Mouse (Mus musculus) hindbrain, embryonic 15.5 days (tissue): ENCODE results near the gene Arhgap11a. TPM values are rescaled to one million over a fixed set of nuclear protein-coding genes. Genes with fewer than 3 reads are reported as not detected.

ENCODE experiments used
- ATAC-seq: fragments of 200-750 bp; cut with Nextera tagmentation; 2 replicates; pipeline ENCODE4 v1.8.0; 2017; ENCODE audit warnings: low read depth, moderate number of reproducible peaks, moderate TSS enrichment; ENCODE audit not compliant: low FRiP score
- H3K27ac ChIP-seq: fragments of 300-500 bp; sonication (generic); replicated peaks from 2 replicates; pipeline ENCODE4 v1.5.1; 2015; ENCODE audit warnings: mild to moderate bottlenecking, inconsistent platforms
- H3K27me3 ChIP-seq: fragments of 300-500 bp; sonication (generic); 2 replicates; pipeline ENCODE4 v1.6.1; 2015; ENCODE audit warnings: control low read depth, inconsistent platforms
- H3K36me3 ChIP-seq: fragments of 300-500 bp; sonication (generic); 2 replicates; pipeline ENCODE4 v1.6.1; 2015; ENCODE audit warnings: control low read depth, inconsistent platforms
- H3K4me1 ChIP-seq: fragments of 300-500 bp; sonication (generic); replicated peaks from 2 replicates; pipeline ENCODE4 v1.6.1; 2015; ENCODE audit warnings: control low read depth, inconsistent platforms
- H3K4me2 ChIP-seq: fragments of 300-500 bp; sonication (generic); 2 replicates; pipeline ENCODE4 v1.6.1; 2015; ENCODE audit warnings: moderate library complexity, mild to moderate bottlenecking, inconsistent platforms
- H3K4me3 ChIP-seq: fragments of 300-500 bp; sonication (generic); 2 replicates; pipeline ENCODE4 v1.5.1; 2015; ENCODE audit warnings: mild to moderate bottlenecking, inconsistent platforms
- H3K9ac ChIP-seq: fragments of 300-500 bp; sonication (generic); 2 replicates; pipeline ENCODE4 v1.6.1; 2015; ENCODE audit warnings: inconsistent platforms
- H3K9me3 ChIP-seq: fragments of 300-500 bp; sonication (generic); 2 replicates; pipeline ENCODE4 v1.6.1; 2016; ENCODE audit warnings: control low read depth, inconsistent platforms
- WGBS: fragments of 180-500 bp; shearing (Covaris S2); methylation state at CpG from one replicate; pipeline ENCODE4 v1.1.7; 2015; 5-methylcytosine and 5-hydroxymethylcytosine counted together
- polyA plus RNA-seq: library from polyadenylated mRNA; unstranded; fragments of >200 nt; fragmentation: Nextera tagmentation; extraction: Ambion mirVana; gene quantifications from 2 replicates; pipeline ENCODE4 v1.2.1, GENCODE M21; 2015

Arhgap11a gene
- polyA plus RNA-seq, 1 experiment from 2014 or later, result 6.9 TPM

- Histone ChIP-seq H3K27me3 (no peaks in the 10 kb centered on the region), H3K4me1 (no peaks in the 10 kb centered on the region), H3K9me3 (no peaks in the 10 kb centered on the region), H3K4me3 (no peak overlapping the region), H3K4me2 (no peak overlapping the region), H3K27ac (no peak overlapping the region), H3K36me3 (peaks cover 3% of the 10 kb centered on the region; the same call in 1 of the 2 replicates), H3K9ac (no peak overlapping the region)
- ATAC-seq, result no peak
- WGBS, result 57% methylated on average over 10 of the region's 10 CpGs
Observed at GRCm38 (mm10) chr2:113806851-113807577, 41.4 kb downstream of the Arhgap11a start.

GRCm38 (mm10) chr2:113805765-113806164, 42.7 kb downstream of the Arhgap11a start:
- Histone ChIP-seq H3K9ac (no peak overlapping the region), H3K27ac (no peak overlapping the region), H3K4me1 (no peaks in the 10 kb centered on the region), H3K9me3 (no peaks in the 10 kb centered on the region), H3K4me2 (no peak overlapping the region), H3K36me3 (peaks cover 3% of the 10 kb centered on the region; the same call in 1 of the 2 replicates), H3K27me3 (no peaks in the 10 kb centered on the region), H3K4me3 (no peak overlapping the region)
- WGBS, result 86% methylated on average over 4 of the region's 4 CpGs
- no peak for ATAC-seq

GRCm38 (mm10) chr2:113803753-113804152, 44.7 kb downstream of the Arhgap11a start:
- Histone ChIP-seq H3K36me3 (no peaks in the 10 kb centered on the region), H3K4me3 (no peak overlapping the region), H3K9me3 (no peaks in the 10 kb centered on the region), H3K4me2 (no peak overlapping the region), H3K27ac (no peak overlapping the region), H3K27me3 (no peaks in the 10 kb centered on the region), H3K4me1 (no peaks in the 10 kb centered on the region), H3K9ac (no peak overlapping the region)
- no peak for ATAC-seq
- 27% methylated on average over 1 of the region's 1 CpGs for WGBS

DNA sequence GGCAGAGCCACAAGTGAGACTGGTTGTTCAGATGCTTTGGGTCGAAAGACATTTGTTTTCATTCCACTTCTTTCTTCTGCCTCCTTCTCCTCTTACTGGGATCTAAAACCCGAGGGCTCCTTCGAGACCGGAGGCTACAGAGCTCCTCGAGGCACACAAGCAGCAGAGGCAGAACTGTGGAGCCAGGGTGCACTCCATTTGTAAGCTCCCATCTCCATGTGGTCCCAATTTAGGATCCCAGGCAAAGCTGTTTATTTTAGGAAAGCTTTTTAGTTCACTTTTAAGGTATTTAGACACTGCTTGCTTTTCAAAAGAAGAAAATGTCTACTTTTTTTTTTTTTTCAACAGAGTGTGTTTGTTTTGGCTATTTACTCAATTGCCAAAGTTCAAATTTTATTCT, 47.6 kb downstream of the Arhgap11a start:
- 82% methylated on average over 5 of the region's 5 CpGs for WGBS
- Histone ChIP-seq H3K4me3 (no peak overlapping the region), H3K4me2 (no peak overlapping the region), H3K9me3 (no peaks in the 10 kb centered on the region), H3K36me3 (no peaks in the 10 kb centered on the region), H3K27me3 (no peaks in the 10 kb centered on the region), H3K9ac (no peak overlapping the region), H3K27ac (no peak overlapping the region), H3K4me1 (no peaks in the 10 kb centered on the region)
- ATAC-seq, result no peak

- Histone ChIP-seq H3K36me3 (no peaks in the 10 kb centered on the region), H3K4me2 (no peak overlapping the region), H3K9me3 (no peaks in the 10 kb centered on the region), H3K9ac (no peak overlapping the region), H3K27me3 (no peaks in the 10 kb centered on the region), H3K4me1 (no peaks in the 10 kb centered on the region), H3K4me3 (no peak overlapping the region), H3K27ac (no peak overlapping the region)
- ATAC-seq, result no peak
- 82% methylated on average over 13 of the region's 13 CpGs for WGBS
Observed at GRCm38 (mm10) chr2:113798605-113799004, 49.9 kb downstream of the Arhgap11a start.

DNA sequence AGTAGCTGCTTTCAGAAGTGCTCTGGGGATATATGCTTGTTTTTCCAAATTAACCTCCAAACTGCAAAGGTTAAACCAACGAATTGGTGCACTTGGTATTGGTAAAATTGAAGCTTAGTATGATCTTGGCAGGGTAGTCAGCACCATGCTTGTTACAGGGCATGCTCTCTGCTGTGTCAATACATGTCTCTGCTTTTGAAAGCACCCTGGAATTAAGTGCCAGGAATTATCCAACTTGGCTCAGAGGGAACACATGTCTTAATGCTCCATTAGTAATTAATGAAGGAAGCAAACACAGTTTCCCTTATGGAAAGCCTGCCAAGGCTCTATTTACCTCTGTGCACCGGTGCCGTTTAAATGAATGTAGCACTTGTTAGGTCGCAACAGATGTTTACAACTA, 53.3 kb downstream of the Arhgap11a start:
- WGBS, result 70% methylated on average over 4 of the region's 4 CpGs
- ATAC-seq, result no peak

GRCm38 (mm10) chr2:113793521-113793920, 54.9 kb downstream of the Arhgap11a start:
- no peaks in the 10 kb centered on the region for H3K4me1 ChIP-seq
- 93% methylated on average over 3 of the region's 3 CpGs for WGBS
- H3K27me3 ChIP-seq, result no peaks in the 10 kb centered on the region
- no peak for ATAC-seq
- H3K9ac ChIP-seq, result no peak overlapping the region
- H3K9me3 ChIP-seq, result no peaks in the 10 kb centered on the region
- no peak overlapping the region for H3K27ac ChIP-seq
- H3K4me2 ChIP-seq, result no peak overlapping the region
- H3K36me3 ChIP-seq, result peaks cover 17% of the 10 kb centered on the region
- no peak overlapping the region for H3K4me3 ChIP-seq

More for the DNA sequence above, 53.3 kb downstream of the Arhgap11a start:
- Histone ChIP-seq H3K4me1 (no peaks in the 10 kb centered on the region), H3K9me3 (no peaks in the 10 kb centered on the region), H3K36me3 (peaks cover 9% of the 10 kb centered on the region; the same call in 1 of the 2 replicates), H3K27me3 (no peaks in the 10 kb centered on the region), H3K9ac (no peak overlapping the region), H3K4me3 (no peak overlapping the region), H3K27ac (no peak overlapping the region), H3K4me2 (no peak overlapping the region)

- H3K9me3 ChIP-seq, result no peaks in the 10 kb centered on the region
- H3K4me2 ChIP-seq, result no peak overlapping the region
- H3K4me3 ChIP-seq, result no peak overlapping the region
- H3K27ac ChIP-seq, result no peak overlapping the region
- no peak for ATAC-seq
- no peaks in the 10 kb centered on the region for H3K4me1 ChIP-seq
- H3K9ac ChIP-seq, result no peak overlapping the region
- WGBS, result 94% methylated on average over 4 of the region's 4 CpGs
- peaks cover 33% of the 10 kb centered on the region for H3K36me3 ChIP-seq
- no peaks in the 10 kb centered on the region for H3K27me3 ChIP-seq
Observed at GRCm38 (mm10) chr2:113788821-113789387, 59.6 kb downstream of the Arhgap11a start.

GRCm38 (mm10) chr2:113787882-113788281, 60.6 kb downstream of the Arhgap11a start:
- WGBS, result 91% methylated on average over 4 of the region's 4 CpGs
- ATAC-seq, result no peak

GRCm38 (mm10) chr2:113784851-113785250, 63.6 kb downstream of the Arhgap11a start:
- peaks cover 24% of the 10 kb centered on the region for H3K36me3 ChIP-seq
- H3K9me3 ChIP-seq, result no peaks in the 10 kb centered on the region
- no peaks in the 10 kb centered on the region for H3K27me3 ChIP-seq
- H3K4me3 ChIP-seq, result no peak overlapping the region
- H3K4me2 ChIP-seq, result no peak overlapping the region
- H3K4me1 ChIP-seq, result no peaks in the 10 kb centered on the region
- 79% methylated on average over 3 of the region's 3 CpGs for WGBS
- no peak overlapping the region for H3K9ac ChIP-seq
- no peak for ATAC-seq
- H3K27ac ChIP-seq, result no peak overlapping the region

More at GRCm38 (mm10) chr2:113787882-113788281, 60.6 kb downstream of the Arhgap11a start:
- H3K4me1 ChIP-seq, result no peaks in the 10 kb centered on the region
- H3K36me3 ChIP-seq, result peaks cover 33% of the 10 kb centered on the region
- H3K4me2 ChIP-seq, result no peak overlapping the region
- H3K9me3 ChIP-seq, result no peaks in the 10 kb centered on the region
- H3K27me3 ChIP-seq, result no peaks in the 10 kb centered on the region
- H3K9ac ChIP-seq, result no peak overlapping the region
- H3K27ac ChIP-seq, result no peak overlapping the region
- no peak overlapping the region for H3K4me3 ChIP-seq

GRCm38 (mm10) chr2:113781521-113781920, 66.9 kb downstream of the Arhgap11a start:
- Histone ChIP-seq H3K36me3 (peaks cover 7% of the 10 kb centered on the region), H3K9ac (no peak overlapping the region), H3K27ac (no peak overlapping the region), H3K9me3 (no peaks in the 10 kb centered on the region), H3K4me1 (no peaks in the 10 kb centered on the region), H3K27me3 (no peaks in the 10 kb centered on the region), H3K4me2 (no peak overlapping the region), H3K4me3 (no peak overlapping the region)
- WGBS, result 85% methylated on average over 4 of the region's 4 CpGs
- ATAC-seq, result no peak
